Mouse (Mus musculus) neural tube, embryonic 15.5 days (tissue): Measurements from ENCODE around the gene Cul1. TPM values are rescaled to one million over a fixed set of nuclear protein-coding genes. Genes with fewer than 3 reads are reported as not detected.

Experiments
- ATAC-seq: fragments of 200-750 bp; cut with Nextera tagmentation; 2 replicates; pipeline ENCODE4 v1.8.0; 2017; ENCODE audit warnings: mild to moderate bottlenecking, moderate TSS enrichment, moderate library complexity; ENCODE audit not compliant: low FRiP score
- H3K27ac ChIP-seq: fragments of 300-500 bp; sonication (generic); replicated peaks from 2 replicates; pipeline ENCODE4 v1.5.1; 2015; ENCODE audit warnings: mild to moderate bottlenecking, inconsistent platforms
- H3K27me3 ChIP-seq: fragments of 300-500 bp; sonication (generic); replicated peaks from 2 replicates; pipeline ENCODE4 v1.6.1; 2015; ENCODE audit warnings: inconsistent platforms
- H3K36me3 ChIP-seq: fragments of 300-500 bp; sonication (generic); 2 replicates; pipeline ENCODE4 v1.6.1; 2015; ENCODE audit warnings: inconsistent platforms
- H3K4me1 ChIP-seq: fragments of 300-500 bp; sonication (generic); 2 replicates; pipeline ENCODE4 v1.6.1; 2015; ENCODE audit warnings: inconsistent platforms
- H3K4me2 ChIP-seq: fragments of 300-500 bp; sonication (generic); 2 replicates; pipeline ENCODE4 v1.6.1; 2015; ENCODE audit warnings: inconsistent platforms, mild to moderate bottlenecking, moderate library complexity
- H3K4me3 ChIP-seq: fragments of 300-500 bp; sonication (generic); replicated peaks from 2 replicates; pipeline ENCODE4 v1.5.1; 2015; ENCODE audit warnings: mild to moderate bottlenecking, inconsistent platforms
- H3K9ac ChIP-seq: fragments of 300-500 bp; sonication (generic); replicated peaks from 2 replicates; pipeline ENCODE4 v1.6.1; 2015; ENCODE audit warnings: mild to moderate bottlenecking, inconsistent platforms
- H3K9me3 ChIP-seq: fragments of 300-500 bp; sonication (generic); replicated peaks from 2 replicates; pipeline ENCODE4 v1.6.1; 2016; ENCODE audit warnings: inconsistent platforms
- WGBS: fragments of 180-500 bp; shearing (Covaris S2); methylation state at CpG from one replicate; pipeline ENCODE4 v1.1.7; 2015; ENCODE audit warnings: mixed read lengths; 5-methylcytosine and 5-hydroxymethylcytosine counted together
- polyA plus RNA-seq: library from polyadenylated mRNA; unstranded; fragments of >200 nt; fragmentation: Nextera tagmentation; extraction: Ambion mirVana; gene quantifications from 2 replicates; pipeline ENCODE4 v1.2.1, GENCODE M21; 2015

Cul1 gene
- polyA plus RNA-seq, 1 experiment from 2014 or later: 113 TPM

- Histone ChIP-seq H3K9me3 (no peaks in the 10 kb centered on the region), H3K9ac (no peak overlapping the region), H3K4me3 (no peak overlapping the region), H3K4me1 (no peaks in the 10 kb centered on the region), H3K4me2 (no peak overlapping the region), H3K36me3 (peaks cover 30% of the 10 kb centered on the region), H3K27ac (no peak overlapping the region), H3K27me3 (no peaks in the 10 kb centered on the region)
- ATAC-seq: no peak
- WGBS: 82% methylated on average over 1 of the region's 1 CpGs
These were observed 112.3 kb downstream of the Cul1 start for GRCm38 (mm10) chr6:47565326-47566035.

GRCm38 (mm10) chr6:47572887-47573286, 119.7 kb downstream of the Cul1 start:
- Histone ChIP-seq H3K9ac (no peak overlapping the region), H3K27me3 (no peaks in the 10 kb centered on the region), H3K4me3 (no peak overlapping the region), H3K4me1 (no peaks in the 10 kb centered on the region), H3K4me2 (no peak overlapping the region), H3K36me3 (peaks cover 22% of the 10 kb centered on the region), H3K27ac (no peak overlapping the region), H3K9me3 (no peaks in the 10 kb centered on the region)
- WGBS: 92% methylated on average over 2 of the region's 2 CpGs
- no peak for ATAC-seq

Other genes starting within 250 kb of the Cul1 start
- 48.1 and 60.3 TPM in 2 replicates for gene Ezh2, start 141.9 kb downstream of the Cul1 start, polyA plus RNA-seq